Mouse (Mus musculus) liver, postnatal 0 days (tissue): ENCODE measurements at regions not wholly inside any gene's neighbourhood (a gene's known extent, or its start where the extent isn't known, plus 50 kb on each side); places are given as distances from the start of the nearest gene placed in this dataset.

Experiments used
- ATAC-seq: fragments of 200-750 bp; cut with Nextera tagmentation; 2 replicates; pipeline ENCODE4 v1.8.0; 2017; ENCODE audit warnings: mild to moderate bottlenecking, moderate library complexity
- DNase-seq: peaks from one replicate; pipeline ENCODE4 v3.0.0-alpha.2; 2016
- H3K27ac ChIP-seq: fragments of 300-500 bp; sonication (generic); 2 replicates; pipeline ENCODE4 v1.5.1; 2014; ENCODE audit warnings: antibody characterized with exemption, moderate library complexity, mild to moderate bottlenecking, low read depth
- H3K27me3 ChIP-seq: fragments of 300-500 bp; sonication (generic); 2 replicates; pipeline ENCODE4 v1.6.1; 2014; ENCODE audit warnings: low read length, control low read depth, mixed read lengths; ENCODE audit not compliant: insufficient read depth
- H3K36me3 ChIP-seq: fragments of 300-500 bp; sonication (generic); replicated peaks from 2 replicates; pipeline ENCODE4 v1.6.1; 2014; ENCODE audit warnings: mild to moderate bottlenecking, control low read depth, low read length, moderate library complexity, mixed read lengths; ENCODE audit not compliant: insufficient read depth
- H3K4me1 ChIP-seq: fragments of 300-500 bp; sonication (generic); 2 replicates; pipeline ENCODE4 v1.6.1; 2014; ENCODE audit warnings: antibody characterized with exemption, mild to moderate bottlenecking, control low read depth; ENCODE audit not compliant: insufficient read depth
- H3K4me2 ChIP-seq: fragments of 300-500 bp; sonication (generic); 2 replicates; pipeline ENCODE4 v1.6.1; 2014; ENCODE audit warnings: low read depth, mild to moderate bottlenecking, low read length, moderate library complexity, mixed read lengths
- H3K4me3 ChIP-seq: fragments of 300-500 bp; sonication (generic); 2 replicates; pipeline ENCODE4 v1.5.1; 2014; ENCODE audit warnings: low read depth, low read length
- H3K9ac ChIP-seq: fragments of 300-500 bp; sonication (generic); replicated peaks from 2 replicates; pipeline ENCODE4 v1.6.1; 2014; ENCODE audit warnings: mild to moderate bottlenecking, moderate library complexity
- H3K9me3 ChIP-seq: fragments of 300-500 bp; sonication (generic); 2 replicates; pipeline ENCODE4 v1.6.1; 2016; ENCODE audit warnings: mild to moderate bottlenecking, control low read depth, low read length, mixed read lengths
- CTCF ChIP-seq: sonication (generic); IDR thresholded peaks from 2 replicates; pipeline ENCODE4 v1.5.1; 2016; ENCODE audit warnings: antibody characterized with exemption, low read depth
- EP300 ChIP-seq: IDR thresholded peaks from 2 replicates; pipeline ENCODE4 v1.6.1; 2016; ENCODE audit warnings: antibody characterized with exemption, low read depth, mild to moderate bottlenecking
- WGBS: fragments of 180-500 bp; shearing (Covaris S2); extraction: QIAGEN DNeasy Blood & Tissue Kit; methylation state at CpG from one replicate; pipeline ENCODE4 v1.1.7; 2014; ENCODE audit not compliant: insufficient replicate concordance; 5-methylcytosine and 5-hydroxymethylcytosine counted together

GRCm38 (mm10) chr5:41898748-41899147 lies 54.6 kb upstream of the Bod1l start:
- Histone ChIP-seq H3K4me3 (no peak overlapping the region), H3K27me3 (no peaks in the 10 kb centered on the region), H3K9ac (no peak overlapping the region), H3K4me1 (no peaks in the 10 kb centered on the region), H3K27ac (no peak overlapping the region), H3K36me3 (no peaks in the 10 kb centered on the region), H3K9me3 (no peaks in the 10 kb centered on the region), H3K4me2 (no peak overlapping the region)
- TF ChIP-seq EP300 (no peak), CTCF (no peak)
- WGBS = 58% methylated on average over 1 of the region's 1 CpGs
- no peak for ATAC-seq
- no peak for DNase-seq
